Mouse (Mus musculus) naive thymus-derived CD4-positive, alpha-beta T cell, adult 2 months (primary cell): ENCODE results near the gene Il23a.
"Not testable (repeated sequence)": the region's sequence is repeated elsewhere in the genome, so short reads cannot be mapped to it uniquely, and the experiment has no call there.

Experiments used
- DNase-seq: peaks from one replicate; pipeline ENCODE4 v3.0.0-alpha.2; 2011; ENCODE audit warnings: low read depth

Il23a gene

GRCm38 (mm10) chr10:128298702-128299171, at the start of gene Il23a:
Il23a (minus strand) TSS chr10:128298752.
- DNase-seq, result no peak

- DNase-seq, result no peak
Measured at GRCm38 (mm10) chr10:128347541-128347940, 49.0 kb upstream of the Il23a start.

GRCm38 (mm10) chr10:128344568-128345275, 46.2 kb upstream of the Il23a start:
- peak; percentile 87 for DNase-seq

- no peak for DNase-seq
Measured at GRCm38 (mm10) chr10:128343436-128343835, 44.9 kb upstream of the Il23a start.

- no peak for DNase-seq
Measured at GRCm38 (mm10) chr10:128340257-128340656, 41.7 kb upstream of the Il23a start.

- DNase-seq, result no peak
Measured at GRCm38 (mm10) chr10:128338948-128339347, 40.4 kb upstream of the Il23a start.

GRCm38 (mm10) chr10:128338415-128338814, 39.9 kb upstream of the Il23a start:
- no peak for DNase-seq

GRCm38 (mm10) chr10:128337306-128338181, 39.0 kb upstream of the Il23a start, which contains the start of gene Cs:
Cs (plus strand) TSS chr10:128337734.
- DNase-seq, result peak; percentile 97

GRCm38 (mm10) chr10:128336597-128336996, 38.0 kb upstream of the Il23a start:
- DNase-seq, result peak; percentile 34

- DNase-seq, result peak; percentile 29
Measured at GRCm38 (mm10) chr10:128336195-128336594, 37.6 kb upstream of the Il23a start.

GRCm38 (mm10) chr10:128335582-128335981, 37.0 kb upstream of the Il23a start:
- peak; percentile 93 for DNase-seq

GRCm38 (mm10) chr10:128332358-128333249, 34.1 kb upstream of the Il23a start:
- DNase-seq, result not testable (repeated sequence)

GRCm38 (mm10) chr10:128327610-128328009, 29.1 kb upstream of the Il23a start:
- DNase-seq, result peak; percentile 35

- no peak for DNase-seq
Measured at GRCm38 (mm10) chr10:128326825-128327224, 28.3 kb upstream of the Il23a start.

- DNase-seq, result peak; percentile 61
Measured at GRCm38 (mm10) chr10:128323516-128323915, 25.0 kb upstream of the Il23a start.

- peak; percentile 84 for DNase-seq
Measured at GRCm38 (mm10) chr10:128322141-128323108, 23.9 kb upstream of the Il23a start, which contains the start of gene Cnpy2. Cnpy2 (plus strand) TSS chr10:128322459.

- peak; percentile 19 for DNase-seq
Measured at GRCm38 (mm10) chr10:128321641-128322040, 23.1 kb upstream of the Il23a start.

GRCm38 (mm10) chr10:128315578-128315977, 17.0 kb upstream of the Il23a start:
- DNase-seq, result no peak

GRCm38 (mm10) chr10:128310902-128311301, 12.3 kb upstream of the Il23a start:
- DNase-seq, result no peak

GRCm38 (mm10) chr10:128310177-128310576, 11.6 kb upstream of the Il23a start:
- no peak for DNase-seq
